Mouse (Mus musculus): ENCODE measurements around the gene Tmem132b.
A peak's percentile ranks its signal among the peaks of the same experiment; 100 is the strongest.

Tmem132b gene

GRCm38 (mm10) chr5:125583298-125583697 is 51.7 kb downstream of the Tmem132b start:
- DNase-seq, result no peak

DNA sequence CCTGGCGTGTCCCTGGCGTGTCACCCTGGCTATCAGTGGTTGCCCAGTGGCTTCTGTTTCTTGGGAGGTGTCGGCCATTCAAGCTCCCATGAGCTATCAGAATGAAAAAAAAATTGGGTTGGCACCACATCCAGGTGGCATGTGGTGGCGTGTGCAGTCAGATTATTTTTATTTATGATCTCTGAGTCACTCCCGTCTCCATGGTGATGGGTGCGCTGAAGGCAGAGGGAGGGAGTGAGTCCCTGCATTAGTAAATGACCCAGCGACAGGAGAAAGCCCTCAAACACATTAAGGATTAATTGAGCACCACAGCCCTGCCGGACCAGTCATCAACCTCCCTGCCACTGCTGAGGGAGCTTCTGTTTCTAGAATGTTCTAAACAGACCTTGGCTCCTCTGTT is 52.3 kb downstream of the Tmem132b start:
- DNase-seq, result peak; percentile 32

- no peak for DNase-seq
These were observed 53.6 kb downstream of the Tmem132b start for GRCm38 (mm10) chr5:125585211-125585610.

GRCm38 (mm10) chr5:125588203-125588602 is 56.6 kb downstream of the Tmem132b start:
- no peak for DNase-seq

- peak; percentile 85 for DNase-seq
These were observed 57.5 kb downstream of the Tmem132b start for GRCm38 (mm10) chr5:125588876-125589667.

DNA sequence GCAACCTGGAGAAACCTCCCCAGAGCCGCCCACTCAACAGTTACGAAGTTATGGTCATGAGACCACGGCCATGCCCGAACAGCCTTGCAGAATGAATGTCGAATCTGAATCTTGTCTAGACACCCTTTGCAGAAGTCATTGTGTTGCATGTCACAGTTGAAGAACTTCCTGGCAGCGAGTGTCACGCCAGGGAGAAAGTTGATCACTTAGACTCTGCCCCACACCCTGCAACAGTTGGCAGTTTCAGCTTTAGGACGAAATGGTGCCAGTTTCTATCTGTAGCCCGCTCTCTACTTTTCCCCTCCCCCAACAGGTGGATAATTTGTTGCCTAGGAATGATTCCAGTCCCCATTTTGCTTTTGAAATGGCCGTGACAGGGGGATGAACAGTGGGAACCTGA is 66.5 kb downstream of the Tmem132b start:
- DNase-seq, result no peak

DNA sequence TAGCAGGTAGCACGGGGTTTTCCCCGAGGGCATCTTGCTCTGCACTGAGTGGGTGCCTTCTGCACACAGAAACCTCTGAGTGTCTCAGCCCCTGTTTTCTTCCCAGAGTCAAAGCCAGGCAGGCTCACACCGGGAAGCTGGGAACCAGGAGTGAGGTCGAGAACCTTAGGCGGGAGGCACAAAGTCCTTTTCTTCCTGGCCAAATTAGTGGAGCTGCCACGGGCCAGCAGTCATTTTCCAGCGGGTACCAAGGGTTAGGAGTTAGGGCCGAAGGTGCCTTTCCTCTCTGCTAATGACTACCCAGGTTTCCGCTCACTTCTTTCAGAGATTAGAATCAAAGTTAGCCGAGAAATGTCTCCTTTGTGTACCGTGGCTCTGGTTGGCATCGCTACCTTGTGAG is 75.6 kb downstream of the Tmem132b start:
- DNase-seq, result no peak

DNA sequence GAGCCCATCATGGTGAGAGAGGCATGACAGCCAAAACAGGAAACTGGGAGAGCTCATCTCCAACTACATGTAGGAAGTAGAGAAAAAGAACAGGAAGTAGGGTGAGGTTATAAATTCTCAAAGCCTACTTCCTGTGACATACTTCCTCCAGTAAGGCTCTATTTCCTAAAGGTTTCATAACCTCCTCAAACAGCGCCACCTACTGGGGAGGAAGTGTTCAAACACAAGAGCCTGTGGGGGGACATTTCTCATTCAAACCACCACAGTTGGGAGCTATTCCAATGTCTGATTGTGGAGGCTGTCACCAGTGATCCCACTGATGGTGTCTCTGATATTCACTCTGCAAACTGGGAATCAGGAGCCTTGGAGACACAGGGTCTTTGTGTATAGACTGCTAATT is 78.4 kb downstream of the Tmem132b start:
- no peak for DNase-seq

GRCm38 (mm10) chr5:125612460-125612859 is 80.9 kb downstream of the Tmem132b start:
- DNase-seq, result peak; percentile 17

DNA sequence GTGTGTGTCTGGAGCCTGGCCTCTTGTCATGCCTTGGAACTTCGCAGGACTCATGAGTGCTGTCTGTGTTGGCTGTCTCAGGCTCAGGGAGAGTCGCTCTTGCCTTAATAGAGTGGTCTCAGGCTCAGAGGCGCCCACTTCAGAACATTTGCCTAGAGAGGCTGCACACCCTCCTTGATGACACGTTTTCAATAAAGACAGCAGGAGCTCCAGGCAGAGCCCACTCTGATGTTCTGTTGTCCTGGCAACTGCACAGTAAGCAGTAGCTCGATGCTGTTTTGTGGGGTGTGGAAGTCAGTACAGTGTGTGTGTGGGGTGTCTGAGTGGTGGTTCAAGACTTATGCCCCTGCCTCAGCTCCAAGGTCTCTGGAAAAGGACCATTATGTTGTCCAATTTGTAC is 81.6 kb downstream of the Tmem132b start:
- no peak for DNase-seq

GRCm38 (mm10) chr5:125614348-125614747 is 82.8 kb downstream of the Tmem132b start:
- DNase-seq, result peak; percentile 58

DNA sequence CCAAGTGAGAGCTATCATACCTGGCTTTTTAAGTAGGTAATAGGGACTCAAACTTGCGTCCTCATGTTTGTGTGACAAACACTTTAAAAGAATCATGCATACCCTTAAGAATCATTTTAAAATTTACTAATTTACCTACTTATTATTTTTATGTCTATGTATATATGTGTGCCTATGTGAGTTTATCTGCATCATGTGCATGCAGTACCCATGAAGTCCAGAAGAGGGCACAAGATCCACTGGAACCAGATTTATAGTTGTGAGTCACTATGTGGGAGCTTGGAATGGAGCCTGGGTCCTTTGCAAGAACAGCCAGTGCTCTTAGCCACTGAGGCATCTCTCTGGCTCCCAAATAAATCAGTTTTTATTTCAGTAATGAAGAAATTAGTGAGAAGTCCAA is 85.5 kb downstream of the Tmem132b start:
- DNase-seq, result no peak

GRCm38 (mm10) chr5:125627816-125628348 is 96.3 kb downstream of the Tmem132b start:
- DNase-seq, result no peak

- no peak for DNase-seq
These were observed 103.1 kb downstream of the Tmem132b start for GRCm38 (mm10) chr5:125634666-125635065.

- peak; percentile 14 for DNase-seq
These were observed 109.4 kb downstream of the Tmem132b start for GRCm38 (mm10) chr5:125640966-125641365.

GRCm38 (mm10) chr5:125641531-125642147 is 110.1 kb downstream of the Tmem132b start:
- DNase-seq, result no peak

- no peak for DNase-seq
These were observed 116.7 kb downstream of the Tmem132b start for GRCm38 (mm10) chr5:125648236-125648635.

DNA sequence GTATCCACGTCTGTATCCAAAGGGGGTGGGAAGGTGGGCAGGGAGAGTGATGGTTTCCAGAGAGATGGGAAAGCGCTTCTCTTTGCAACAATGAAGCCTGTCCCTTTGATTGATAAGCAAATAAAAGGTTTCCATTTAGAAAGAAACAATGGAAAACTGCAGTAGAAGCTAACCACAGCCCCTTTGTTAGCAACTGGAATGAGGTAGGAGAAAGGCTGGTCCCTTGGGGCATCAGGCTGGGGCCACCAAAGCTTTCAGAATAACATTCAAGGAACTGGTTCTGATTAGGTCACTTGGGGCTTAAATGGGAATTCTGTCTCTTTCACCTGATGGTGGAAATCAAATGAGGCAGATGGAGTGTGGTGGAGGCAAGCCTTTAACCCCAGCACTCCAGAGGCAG is 118.4 kb downstream of the Tmem132b start:
- no peak for DNase-seq

- DNase-seq, result no peak
These were observed 126.5 kb downstream of the Tmem132b start for GRCm38 (mm10) chr5:125658101-125658500.

GRCm38 (mm10) chr5:125658959-125659749 is 127.6 kb downstream of the Tmem132b start:
- peak; percentile 23 for DNase-seq

GRCm38 (mm10) chr5:125675623-125676022 is 144.0 kb downstream of the Tmem132b start:
- peak; percentile 94 for DNase-seq

GRCm38 (mm10) chr5:125676025-125676623 is 144.6 kb downstream of the Tmem132b start:
- DNase-seq, result no peak

- no peak for DNase-seq
These were observed 149.3 kb downstream of the Tmem132b start for GRCm38 (mm10) chr5:125680889-125681288.
